Mouse (Mus musculus): ENCODE measurements around the gene Zmynd8. TPM values are rescaled to one million over a fixed set of nuclear protein-coding genes. Genes with fewer than 3 reads are reported as not detected.

Zmynd8 gene
- 100 to 1,000 TPM; 162 to 181 TPM for total RNA-seq (2021)

GRCm38 (mm10) chr2:165898202-165899194, at the start of gene Zmynd8:
Zmynd8 (minus strand) TSS chr2:165899016.
- DNase-seq = no peak

GRCm38 (mm10) chr2:165948007-165948406, 49.2 kb upstream of the Zmynd8 start:
- DNase-seq = no peak

- DNase-seq = no peak
Measured at GRCm38 (mm10) chr2:165946046-165946564, 47.3 kb upstream of the Zmynd8 start.

DNA sequence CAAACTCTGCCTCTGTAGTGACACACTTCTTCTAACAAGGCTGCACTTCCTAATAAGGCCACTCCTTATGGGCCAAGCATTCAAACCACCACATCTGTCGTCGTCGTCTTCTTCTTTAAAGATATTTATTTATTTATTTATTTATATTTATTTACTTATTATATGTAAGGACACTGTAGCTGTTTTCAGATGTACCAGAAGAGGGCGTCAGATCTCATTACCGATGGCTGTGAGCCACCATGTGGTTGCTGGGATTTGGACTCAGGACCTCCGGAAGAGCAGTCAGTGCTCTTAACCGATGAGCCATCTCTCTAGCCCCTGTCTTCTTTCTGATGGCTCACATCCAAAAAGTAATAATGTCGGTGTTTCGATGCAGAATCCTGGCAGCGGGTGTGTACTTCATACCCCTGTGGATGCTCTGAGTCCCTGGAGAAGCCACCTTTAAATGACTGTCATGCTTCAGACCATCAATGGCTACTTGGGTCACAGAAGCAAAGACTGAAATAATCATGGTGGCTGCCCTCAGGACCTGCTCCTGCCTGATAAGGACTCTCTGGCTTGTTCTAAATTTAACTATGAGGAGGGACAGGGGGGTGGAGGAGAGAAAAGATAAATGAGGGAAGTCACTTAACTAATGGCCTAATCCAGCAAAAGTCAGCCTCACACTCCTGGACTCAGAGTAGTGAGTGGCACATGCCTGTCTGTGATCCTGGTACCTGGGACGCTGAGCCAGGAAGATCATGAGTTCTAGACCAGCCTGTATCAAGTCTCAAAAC, 45.9 kb upstream of the Zmynd8 start:
- no peak for DNase-seq

- no peak for DNase-seq
Measured at GRCm38 (mm10) chr2:165943113-165943512, 44.3 kb upstream of the Zmynd8 start.

GRCm38 (mm10) chr2:165936106-165936505, 37.3 kb upstream of the Zmynd8 start:
- no peak for DNase-seq

GRCm38 (mm10) chr2:165927705-165928104, 28.9 kb upstream of the Zmynd8 start:
- DNase-seq = no peak

DNA sequence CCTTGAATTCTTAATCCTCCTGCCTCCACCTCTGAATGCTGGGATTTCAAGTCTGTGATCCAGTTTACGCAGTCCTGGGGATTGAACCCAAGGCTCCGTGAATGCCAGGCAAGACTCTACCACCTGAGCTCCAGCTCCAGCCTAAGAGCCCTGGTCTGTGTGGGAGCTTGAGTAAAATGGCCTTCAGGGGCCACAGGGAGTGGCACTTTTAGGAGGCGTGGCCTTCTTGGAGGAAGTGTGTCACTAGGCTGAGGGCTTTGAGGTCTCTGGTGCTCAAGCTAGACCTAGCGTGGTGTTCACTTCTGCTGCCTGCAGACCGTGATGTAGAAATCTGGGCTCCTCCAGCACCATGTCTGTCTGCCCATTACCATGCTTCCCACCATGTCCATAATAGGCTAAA, 27.4 kb upstream of the Zmynd8 start:
- DNase-seq = no peak

- no peak for DNase-seq
Measured at GRCm38 (mm10) chr2:165925144-165925543, 26.3 kb upstream of the Zmynd8 start.

GRCm38 (mm10) chr2:165924695-165925094, 25.9 kb upstream of the Zmynd8 start:
- no peak for DNase-seq

- no peak for DNase-seq
Measured at GRCm38 (mm10) chr2:165923715-165924114, 24.9 kb upstream of the Zmynd8 start.

DNA sequence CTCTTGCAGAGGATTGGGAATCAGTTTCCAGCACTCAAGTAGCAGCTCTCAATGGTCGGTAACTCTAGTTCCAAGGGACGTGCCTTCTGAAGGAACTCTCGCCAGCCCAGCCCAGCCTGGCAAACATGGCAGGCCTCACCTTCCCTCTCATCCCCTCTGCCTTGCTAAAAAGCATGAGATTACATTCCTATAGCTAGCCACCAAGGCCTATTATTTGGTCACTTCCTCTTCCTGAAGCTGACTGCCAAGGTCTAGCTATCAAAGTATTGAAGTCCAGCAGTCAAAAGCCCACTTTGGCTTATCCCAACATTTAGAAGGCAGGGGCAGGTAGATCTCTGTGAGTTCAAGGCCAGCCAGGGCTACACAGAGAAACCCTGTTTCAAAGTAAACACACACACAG, 24.2 kb upstream of the Zmynd8 start:
- DNase-seq = no peak

- no peak for DNase-seq
Measured at GRCm38 (mm10) chr2:165922047-165922728, 23.4 kb upstream of the Zmynd8 start.

GRCm38 (mm10) chr2:165914298-165914697, 15.5 kb upstream of the Zmynd8 start:
- DNase-seq = peak; percentile 91 to 92

GRCm38 (mm10) chr2:165913073-165913472, 14.3 kb upstream of the Zmynd8 start:
- DNase-seq = no peak

- DNase-seq = no peak
Measured at GRCm38 (mm10) chr2:165909731-165910130, 10.9 kb upstream of the Zmynd8 start.

- no peak for DNase-seq
Measured at GRCm38 (mm10) chr2:165907199-165907598, 8.4 kb upstream of the Zmynd8 start.

DNA sequence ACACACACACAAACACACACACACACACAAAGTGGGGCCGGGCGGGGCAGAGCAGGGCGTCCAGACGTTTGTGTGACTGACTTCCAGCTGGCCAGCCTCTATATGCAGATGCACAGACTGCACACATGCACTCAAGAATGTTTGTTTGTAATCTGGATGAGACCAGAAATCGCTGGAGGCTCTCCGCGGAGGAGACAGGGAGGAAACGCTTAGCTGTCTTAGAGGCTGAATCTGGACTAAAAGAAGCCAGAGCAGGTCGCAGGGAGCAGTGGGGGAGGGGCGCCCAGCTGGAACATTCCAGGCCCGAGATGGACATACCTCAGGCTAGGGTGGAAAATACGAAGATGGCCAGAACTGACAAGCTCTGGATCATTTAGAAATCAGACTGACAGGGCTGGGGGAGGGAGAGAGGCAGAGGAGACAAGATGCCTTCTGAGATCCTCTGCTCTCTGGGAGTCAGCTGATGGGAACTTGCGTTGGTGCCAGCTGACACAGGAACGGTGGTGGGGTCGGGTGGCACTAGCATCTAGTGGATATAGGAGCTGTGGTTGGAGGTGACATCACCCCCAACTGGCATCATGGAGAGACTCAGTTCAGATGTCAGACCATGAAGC, 7.6 kb upstream of the Zmynd8 start:
- no peak for DNase-seq

DNA sequence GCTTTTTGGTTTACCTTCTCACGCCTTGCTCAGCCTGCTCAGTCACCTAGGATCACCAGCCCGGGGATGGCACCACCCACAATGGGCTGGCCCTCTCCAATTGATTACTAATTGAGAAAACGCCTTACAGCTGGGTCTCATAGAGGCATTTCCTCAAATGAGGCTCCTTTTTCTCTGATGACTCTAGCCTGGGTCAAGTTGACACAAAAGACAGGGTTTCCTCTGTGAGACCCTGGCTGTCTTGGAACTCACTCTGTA, 2.2 kb upstream of the Zmynd8 start:
- DNase-seq = no peak

GRCm38 (mm10) chr2:165900351-165901126, 1.7 kb upstream of the Zmynd8 start:
- no peak for DNase-seq

GRCm38 (mm10) chr2:165899923-165900322, 1.1 kb upstream of the Zmynd8 start:
- no peak for DNase-seq

- DNase-seq = no peak
Measured at GRCm38 (mm10) chr2:165899474-165899873, 658 bp upstream of the Zmynd8 start.
